Mouse (Mus musculus): ENCODE results near the gene Itpkb.

GRCm38 (mm10) chr1:180434925-180435324 lies 104.6 kb downstream of the Itpkb start:
- no peak for TF ChIP-seq GATA1 (IDR thresholded peaks at IDR 0.05; ENCODE audit: borderline replicate concordance, low read length)
- TF ChIP-seq FLI1 (IDR thresholded peaks at IDR 0.05; ENCODE audit: low read length) = no peak

Data from megakaryocyte, embryonic 14.5 days (primary cell).